Mouse (Mus musculus): Measurements from ENCODE around the gene Olfr689.
"Not testable (repeated sequence)": the region's sequence is repeated elsewhere in the genome, so short reads cannot be mapped to it uniquely, and the experiment has no call there.

Gene Olfr689

GRCm38 (mm10) chr7:105310865-105311264 is at the start of gene Olfr689:
Olfr689 (plus strand) TSS chr7:105311165.
- no peak for DNase-seq (ENCODE audit: low spot score)

- DNase-seq (ENCODE audit: low spot score) = no peak
Observed at GRCm38 (mm10) chr7:105272426-105272825, 38.5 kb upstream of the Olfr689 start.

GRCm38 (mm10) chr7:105287795-105288194 is 23.2 kb upstream of the Olfr689 start, which contains the start of gene Olfr688:
Olfr688 (plus strand) TSS chr7:105288095.
- no peak for DNase-seq (ENCODE audit: low spot score)

- no peak for DNase-seq (ENCODE audit: low spot score)
Observed at GRCm38 (mm10) chr7:105290051-105290450, 20.9 kb upstream of the Olfr689 start.

GRCm38 (mm10) chr7:105325302-105325701 is 14.3 kb downstream of the Olfr689 start:
- DNase-seq (ENCODE audit: low spot score) = no peak

- DNase-seq (ENCODE audit: low spot score) = no peak
Observed at GRCm38 (mm10) chr7:105334004-105334403, 23.0 kb downstream of the Olfr689 start, which contains the start of gene Olfr690. Olfr690 (minus strand) TSS chr7:105334104.

GRCm38 (mm10) chr7:105342170-105342569 is 31.2 kb downstream of the Olfr689 start, which contains the start of gene Olfr691:
Olfr691 (minus strand) TSS chr7:105342270.
- DNase-seq (ENCODE audit: low spot score) = no peak

GRCm38 (mm10) chr7:105342752-105343151 is 31.8 kb downstream of the Olfr689 start:
- DNase-seq (ENCODE audit: low spot score) = no peak

- not testable (repeated sequence) for DNase-seq (ENCODE audit: low spot score)
Observed at GRCm38 (mm10) chr7:105356064-105356463, 45.1 kb downstream of the Olfr689 start.

GRCm38 (mm10) chr7:105356487-105356886 is 45.5 kb downstream of the Olfr689 start:
- DNase-seq (ENCODE audit: low spot score) = not testable (repeated sequence)

- DNase-seq (ENCODE audit: low spot score) = no peak
Observed at GRCm38 (mm10) chr7:105361713-105362112, 50.7 kb downstream of the Olfr689 start.

- no peak for DNase-seq (ENCODE audit: low spot score)
Observed at GRCm38 (mm10) chr7:105367268-105367667, 56.3 kb downstream of the Olfr689 start.

GRCm38 (mm10) chr7:105367930-105368329 is 57.0 kb downstream of the Olfr689 start, which contains the start of gene Olfr692:
Olfr692 (plus strand) TSS chr7:105368230.
- no peak for DNase-seq (ENCODE audit: low spot score)

GRCm38 (mm10) chr7:105368521-105368920 is 57.6 kb downstream of the Olfr689 start:
- no peak for DNase-seq (ENCODE audit: low spot score)
